Mouse (Mus musculus): ENCODE measurements at regions not wholly inside any gene's neighbourhood (a gene's known extent, or its start where the extent isn't known, plus 50 kb on each side); places are given as distances from the start of the nearest gene placed in this dataset.

DNA sequence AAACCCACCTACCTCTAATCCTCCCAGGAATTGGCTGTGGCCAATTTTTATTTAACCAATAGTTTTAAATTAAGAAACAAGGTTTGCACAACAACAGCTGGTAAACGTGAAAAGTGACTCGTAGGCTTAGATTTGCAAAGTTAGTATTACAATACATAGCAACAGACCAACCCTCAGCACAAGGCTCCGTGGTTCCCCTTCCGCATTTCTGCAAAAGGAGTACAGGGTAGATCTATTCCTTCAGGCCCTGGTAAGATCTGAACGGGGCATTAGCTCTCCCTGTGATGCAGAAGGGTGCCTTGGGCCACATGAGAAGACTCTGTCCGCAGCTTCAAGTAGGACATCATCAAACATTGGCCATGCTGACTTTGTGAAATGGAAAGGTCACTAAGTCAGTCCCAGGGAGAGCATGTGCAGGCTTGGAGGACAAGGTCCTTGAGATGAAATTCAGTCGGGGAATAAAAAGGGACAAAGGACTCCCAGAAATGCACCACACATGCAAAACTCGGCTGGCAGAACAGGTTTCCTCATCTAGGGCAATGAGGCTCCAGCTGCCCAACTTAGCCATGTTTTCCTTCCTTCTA, 75.0 kb upstream of the Armc2 start:
- no peak for DNase-seq

GRCm38 (mm10) chr10:42092500-42092899, 74.3 kb upstream of the Armc2 start:
- DNase-seq: peak; percentile 69 to 82

GRCm38 (mm10) chr10:42091546-42092168, 73.4 kb upstream of the Armc2 start:
- no peak for DNase-seq

- DNase-seq: no peak
Measured at GRCm38 (mm10) chr10:42090806-42091205, 72.6 kb upstream of the Armc2 start.

DNA sequence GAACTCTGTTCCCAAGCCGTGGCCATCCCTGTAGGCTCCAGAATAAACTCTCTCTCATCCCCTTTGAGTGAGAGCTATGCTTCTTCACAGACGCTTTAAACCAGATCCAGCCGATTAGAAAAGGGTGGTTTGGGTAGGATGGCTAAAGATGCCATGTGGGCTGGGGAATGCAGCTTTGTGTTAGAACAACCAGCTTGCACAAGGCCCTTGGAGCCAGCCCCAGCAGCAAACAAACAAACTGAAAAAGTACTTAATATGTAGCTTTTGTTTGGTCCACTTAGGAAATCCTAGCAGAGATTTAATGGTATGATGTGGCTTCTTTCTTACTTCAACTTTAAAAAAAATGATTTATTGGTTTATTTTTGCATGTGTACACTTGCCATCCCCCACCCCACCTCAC, 71.9 kb upstream of the Armc2 start:
- no peak for DNase-seq

DNA sequence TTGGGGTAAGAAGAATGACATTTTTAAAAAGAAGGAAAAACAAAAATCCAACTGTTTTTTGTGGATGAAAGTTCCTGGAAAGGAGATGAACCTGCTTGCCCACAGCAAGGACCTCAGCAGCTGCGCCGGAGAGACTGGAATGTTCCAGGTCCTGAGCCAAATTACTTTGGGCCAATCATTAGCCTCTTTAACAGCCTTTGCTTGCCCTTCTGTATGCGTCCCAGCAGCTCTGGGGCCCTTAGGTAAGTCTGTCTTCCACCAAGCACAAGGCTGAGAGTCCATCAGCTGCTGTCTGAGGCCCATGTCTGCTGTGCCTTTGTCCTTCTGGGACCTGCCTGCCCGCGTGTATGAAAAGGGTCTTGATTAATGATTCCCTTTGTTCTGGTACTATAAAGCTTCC, 71.4 kb upstream of the Armc2 start:
- no peak for DNase-seq

DNA sequence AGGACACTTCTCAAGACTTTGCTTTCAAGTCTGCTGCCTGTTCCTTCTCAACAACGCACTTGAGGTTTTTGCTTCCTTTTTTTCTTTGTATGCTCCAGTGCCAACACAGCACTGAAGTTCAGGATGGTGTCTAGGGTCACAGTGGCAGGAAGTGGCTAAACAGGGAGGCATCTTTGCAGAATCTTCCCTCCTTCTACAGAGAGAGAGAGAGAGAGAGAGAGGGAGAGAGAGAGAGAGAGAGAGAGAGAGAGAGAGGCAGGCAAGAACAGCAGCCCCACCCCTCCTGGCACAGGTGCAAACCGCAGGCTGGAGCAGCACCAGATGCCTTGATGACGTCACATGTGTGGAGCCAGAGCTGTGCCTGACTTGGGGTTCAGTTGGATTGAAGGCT, 71.0 kb upstream of the Armc2 start:
- peak; percentile 75 to 81 for DNase-seq

DNA sequence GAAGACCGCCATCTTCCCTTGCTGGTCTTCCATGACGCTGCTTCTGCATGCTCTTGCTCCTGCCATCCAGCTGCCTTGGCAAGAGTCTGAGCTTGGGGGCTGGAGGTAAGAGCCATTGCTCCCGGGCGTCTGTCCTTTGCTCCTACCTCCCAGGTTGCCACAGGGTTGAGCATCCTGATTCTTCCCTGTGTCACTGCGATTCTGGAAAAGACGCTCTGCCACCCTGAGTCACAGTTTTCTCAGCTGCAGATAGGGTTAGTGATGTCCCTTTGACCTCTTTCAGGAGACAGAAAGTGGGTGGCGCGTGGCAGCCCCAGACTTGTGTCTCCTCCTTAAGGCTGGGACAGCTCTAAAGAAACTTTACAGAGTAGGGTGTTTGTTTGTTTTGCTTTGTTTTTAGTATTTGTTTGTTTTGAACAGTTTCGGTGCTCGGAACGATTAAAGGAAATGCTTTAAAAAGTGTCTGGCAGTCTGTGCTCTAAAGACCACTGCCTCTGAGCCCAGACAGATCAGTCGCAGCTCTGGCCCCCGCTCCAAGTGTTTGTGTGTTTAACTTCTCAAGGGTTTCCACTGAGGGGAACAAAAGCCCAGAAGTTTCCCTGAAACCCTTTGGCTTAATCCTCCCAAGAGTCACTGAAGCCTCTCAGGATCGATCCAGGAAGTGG, 70.5 kb upstream of the Armc2 start:
- no peak for DNase-seq

DNA sequence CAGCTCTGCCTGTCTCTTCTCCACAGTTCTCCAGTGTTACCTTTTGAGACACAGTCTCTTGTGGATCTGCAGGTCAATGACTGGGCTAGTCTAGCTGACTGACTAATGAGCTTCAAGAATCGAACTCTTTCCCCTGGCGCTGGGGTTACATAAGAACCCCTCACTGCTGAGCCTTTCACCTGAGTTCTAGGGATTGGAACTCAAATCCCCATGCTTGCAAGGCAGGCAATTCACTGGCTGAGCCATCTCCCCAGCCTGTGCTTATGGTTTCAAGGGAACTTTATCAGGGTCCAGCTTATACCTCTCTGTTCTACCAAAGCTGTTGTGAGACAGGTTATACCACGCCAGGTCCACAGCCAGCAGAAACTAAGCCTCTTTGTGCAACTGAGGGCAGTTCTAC, 69.7 kb upstream of the Armc2 start:
- no peak for DNase-seq

DNA sequence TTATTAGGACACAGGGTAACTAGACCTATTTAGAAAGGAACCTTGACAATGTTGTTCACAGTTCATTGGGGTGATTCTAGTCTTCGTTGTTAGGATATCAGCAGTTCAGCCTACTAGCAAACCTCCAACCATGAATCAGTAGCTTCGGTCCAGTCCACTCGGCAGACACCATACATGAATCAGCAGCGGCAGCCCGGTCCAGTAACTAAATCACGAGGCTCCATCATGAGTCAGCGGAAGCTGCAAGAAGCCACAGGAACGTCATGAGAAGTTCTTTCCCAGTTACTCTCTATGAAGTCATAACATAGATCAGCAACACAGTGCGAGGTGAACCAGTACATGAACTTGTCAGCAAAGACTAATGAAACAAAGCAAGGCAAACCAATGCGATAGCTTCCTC, 68.4 kb upstream of the Armc2 start:
- DNase-seq: no peak

DNA sequence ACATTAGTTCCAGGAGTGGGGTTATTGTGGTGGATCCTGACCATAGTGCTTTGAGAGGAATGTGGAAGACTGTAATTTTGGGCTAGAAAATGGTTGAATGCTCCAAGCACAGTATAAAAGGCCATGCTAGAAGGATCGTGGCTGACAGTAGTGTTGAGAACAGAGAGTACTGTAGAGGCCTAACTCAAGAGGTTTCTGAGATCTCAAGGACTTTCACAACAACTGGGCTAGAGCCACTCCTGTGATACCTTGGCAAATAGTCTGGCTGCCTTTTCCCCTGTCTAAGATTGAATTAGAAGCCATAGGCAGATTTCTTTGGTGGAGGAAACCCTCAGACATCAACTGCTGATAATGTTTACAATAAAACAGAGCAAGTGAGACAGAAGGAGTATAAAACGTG, 67.1 kb upstream of the Armc2 start:
- DNase-seq: no peak

GRCm38 (mm10) chr10:42082227-42082840, 64.1 kb upstream of the Armc2 start:
- DNase-seq: no peak

GRCm38 (mm10) chr10:42079775-42080174, 61.5 kb upstream of the Armc2 start:
- no peak for DNase-seq

DNA sequence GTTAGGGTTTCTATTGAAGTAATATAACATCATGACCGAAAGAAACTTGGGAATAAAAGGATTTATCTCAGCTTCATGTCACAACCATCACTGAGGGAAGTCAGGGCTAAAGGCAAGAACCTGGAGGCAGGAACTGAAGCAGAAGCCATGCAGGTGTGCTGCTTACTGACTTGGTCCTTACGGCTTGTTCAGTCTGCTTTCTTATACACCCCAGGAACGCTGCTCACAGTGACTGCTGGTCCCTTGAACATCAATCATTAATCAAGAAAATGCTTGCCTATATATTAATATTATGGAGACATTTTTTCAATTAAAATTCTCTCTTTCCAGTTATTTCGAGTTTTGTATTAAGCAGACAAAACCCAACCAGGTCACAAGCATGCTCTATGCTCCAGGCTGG, 58.5 kb upstream of the Armc2 start:
- no peak for DNase-seq

GRCm38 (mm10) chr10:42075545-42075944, 57.3 kb upstream of the Armc2 start:
- no peak for DNase-seq

GRCm38 (mm10) chr10:42072758-42073157, 54.5 kb upstream of the Armc2 start:
- peak in 1 of 2 experiments; percentile 40 for DNase-seq

DNA sequence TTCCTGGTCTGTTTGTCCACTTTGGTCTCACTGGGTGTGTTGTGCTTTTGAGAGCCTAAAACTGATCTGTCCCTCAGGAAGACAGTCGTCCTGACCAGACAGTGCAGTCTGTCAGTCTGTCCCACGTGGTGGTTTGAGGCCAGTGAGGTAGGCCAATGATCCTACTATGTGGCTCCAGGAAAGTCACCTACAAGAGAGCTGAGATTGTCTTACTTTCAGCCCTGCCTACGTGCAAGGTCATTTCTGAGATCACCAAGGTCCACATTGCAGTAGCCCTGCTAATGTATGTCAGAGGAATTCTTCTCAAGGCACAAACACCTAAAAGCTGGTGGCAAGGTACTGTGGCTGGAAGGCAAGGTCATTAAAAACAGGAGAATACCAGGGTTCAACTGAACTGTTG, 53.9 kb upstream of the Armc2 start:
- DNase-seq: no peak

DNA sequence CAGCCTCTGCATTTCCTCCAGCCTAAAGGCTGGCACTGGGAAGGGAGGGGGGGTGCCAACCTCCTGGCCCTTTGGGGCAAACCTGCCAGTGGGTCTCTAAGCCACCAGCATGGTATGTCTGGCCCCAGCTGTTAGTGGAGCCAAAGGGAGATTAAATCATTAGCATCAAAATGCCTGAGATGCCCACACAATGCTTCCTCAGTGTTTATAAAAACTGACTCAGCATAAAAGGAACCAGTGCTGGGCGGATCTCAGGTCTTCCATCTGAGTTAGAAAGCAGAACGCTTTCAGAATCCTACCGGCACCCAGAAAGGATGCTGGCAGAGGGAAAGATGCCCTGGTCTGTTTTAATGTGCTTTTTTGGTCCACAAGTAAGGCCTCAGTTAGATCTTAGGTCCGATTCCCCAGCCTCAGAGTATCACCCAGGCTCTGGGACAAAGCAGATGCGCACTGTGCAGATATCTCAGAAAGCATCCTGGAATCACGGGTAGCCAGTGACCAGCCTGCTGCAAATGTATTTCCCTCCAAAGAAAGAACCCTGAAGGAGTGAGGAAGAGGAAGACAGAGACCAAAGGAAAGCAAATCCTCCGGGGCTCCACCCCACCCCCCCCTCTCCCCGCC, 53.3 kb upstream of the Armc2 start:
- peak in 1 of 2 experiments; percentile 36 for DNase-seq

DNA sequence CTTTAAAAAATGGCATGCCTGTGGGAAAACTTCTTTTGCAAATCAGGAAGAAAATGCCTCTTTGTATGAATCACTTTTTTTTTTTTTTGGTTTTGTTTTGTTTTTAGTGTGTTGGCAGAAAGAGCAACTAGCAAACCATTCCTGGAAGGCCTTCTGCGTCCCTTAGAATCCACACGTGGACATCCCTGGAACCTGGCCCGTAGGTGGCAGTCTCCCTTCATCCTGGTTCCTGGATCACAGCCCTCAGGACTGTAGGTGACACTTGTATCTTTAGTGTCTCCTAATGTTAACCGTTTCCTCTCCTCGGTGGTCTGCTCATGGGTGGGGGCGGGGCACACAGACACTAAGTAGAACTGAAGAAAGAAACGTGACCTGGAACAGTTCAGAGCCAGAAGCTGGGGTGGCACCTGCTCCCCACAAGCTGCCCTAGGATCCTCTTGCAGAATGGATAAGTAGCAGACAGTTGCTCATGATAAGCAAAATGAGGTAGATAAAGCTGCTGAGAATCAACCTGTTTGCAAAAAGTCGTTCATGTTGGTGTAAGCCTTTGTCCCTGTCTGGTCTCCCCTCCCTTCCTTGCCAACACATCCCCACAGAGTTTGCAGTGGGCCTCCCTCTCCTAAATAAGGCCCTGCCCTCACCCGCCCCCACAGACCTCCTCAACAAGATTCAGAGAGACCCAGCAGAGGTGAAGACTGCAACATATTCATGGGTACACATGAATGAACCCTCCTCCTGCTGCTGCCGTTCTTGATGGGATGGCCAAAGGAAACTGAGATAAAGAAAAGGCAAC, 52.6 kb upstream of the Armc2 start:
- DNase-seq: peak; percentile 92 to 93

DNA sequence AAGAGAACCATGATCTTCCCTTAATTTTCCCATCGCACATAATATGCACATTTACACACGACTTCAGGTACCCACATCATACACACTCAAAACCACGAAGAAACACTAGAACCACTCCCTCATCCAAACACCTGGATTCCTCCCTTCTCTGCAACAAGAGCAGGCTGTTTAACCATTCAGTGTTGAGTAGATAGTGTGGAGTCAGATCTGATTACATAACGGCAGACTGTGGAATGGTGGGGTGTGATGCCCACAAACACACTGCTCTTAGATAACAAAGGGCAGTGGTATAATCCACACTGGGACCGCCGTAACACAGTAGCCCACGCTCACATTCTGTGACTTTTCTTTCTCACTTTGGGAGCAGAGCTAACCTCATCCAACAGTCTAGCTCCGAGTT, 51.5 kb upstream of the Armc2 start:
- DNase-seq: no peak

GRCm38 (mm10) chr10:42068497-42068896, 50.3 kb upstream of the Armc2 start:
- DNase-seq: no peak
